Mouse (Mus musculus) intestine, embryonic 15.5 days (tissue): ENCODE data around the gene Tdrd6. TPM values are rescaled to one million over a fixed set of nuclear protein-coding genes. Genes with fewer than 3 reads are reported as not detected.

ENCODE experiments used
- ATAC-seq: fragments of 200-750 bp; cut with Nextera tagmentation; 2 replicates; pipeline ENCODE4 v1.8.0; 2017; ENCODE audit warnings: moderate TSS enrichment, moderate library complexity
- H3K27ac ChIP-seq: fragments of 300-500 bp; sonication (generic); 2 replicates; pipeline ENCODE4 v1.5.1; 2015; ENCODE audit warnings: mild to moderate bottlenecking, inconsistent platforms
- H3K27me3 ChIP-seq: fragments of 300-500 bp; sonication (generic); replicated peaks from 2 replicates; pipeline ENCODE4 v1.6.1; 2015; ENCODE audit warnings: inconsistent platforms
- H3K36me3 ChIP-seq: fragments of 300-500 bp; sonication (generic); 2 replicates; pipeline ENCODE4 v1.6.1; 2015; ENCODE audit warnings: inconsistent platforms
- H3K4me1 ChIP-seq: fragments of 300-500 bp; sonication (generic); replicated peaks from 2 replicates; pipeline ENCODE4 v1.6.1; 2015; ENCODE audit warnings: inconsistent platforms
- H3K4me2 ChIP-seq: fragments of 300-500 bp; sonication (generic); replicated peaks from 2 replicates; pipeline ENCODE4 v1.6.1; 2015; ENCODE audit warnings: mild to moderate bottlenecking, inconsistent platforms
- H3K4me3 ChIP-seq: fragments of 300-500 bp; sonication (generic); replicated peaks from 2 replicates; pipeline ENCODE4 v1.5.1; 2015; ENCODE audit warnings: inconsistent platforms
- H3K9ac ChIP-seq: fragments of 300-500 bp; sonication (generic); 2 replicates; pipeline ENCODE4 v1.6.1; 2015; ENCODE audit warnings: inconsistent platforms
- H3K9me3 ChIP-seq: fragments of 300-500 bp; sonication (generic); 2 replicates; pipeline ENCODE4 v1.6.1; 2016; ENCODE audit warnings: inconsistent platforms
- WGBS: fragments of 180-500 bp; shearing (Covaris S2); methylation state at CpG from one replicate; pipeline ENCODE4 v1.1.7; 2015; 5-methylcytosine and 5-hydroxymethylcytosine counted together
- polyA plus RNA-seq: library from polyadenylated mRNA; unstranded; fragments of >200 nt; fragmentation: Nextera tagmentation; extraction: Ambion mirVana; gene quantifications from 2 replicates; pipeline ENCODE4 v1.2.1, GENCODE M21; 2015

Gene Tdrd6
- polyA plus RNA-seq, 1 experiment from 2014 or later: 0.46 TPM

DNA sequence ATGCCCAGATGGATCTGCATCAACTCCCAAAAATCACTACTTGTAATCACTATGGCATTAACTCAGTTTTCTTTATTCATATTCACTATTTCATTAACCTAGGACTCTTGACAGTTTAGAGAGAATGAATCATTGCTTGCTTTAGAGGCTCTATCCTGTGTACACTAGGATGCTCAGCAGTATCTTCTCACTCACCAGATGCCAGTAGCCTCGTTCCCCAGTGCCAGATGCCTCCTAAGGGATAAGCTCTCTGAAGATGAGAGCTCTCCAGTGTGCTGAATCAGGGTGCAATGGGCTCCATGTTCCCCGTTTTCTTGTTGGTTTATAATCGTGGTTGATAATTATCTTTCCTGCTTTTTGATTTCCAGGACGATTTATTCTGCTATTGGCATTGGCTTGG is 31.4 kb downstream of the Tdrd6 start:
- Histone ChIP-seq H3K36me3 (no peaks in the 10 kb centered on the region), H3K4me1 (no peaks in the 10 kb centered on the region), H3K4me2 (no peak overlapping the region), H3K27ac (no peak overlapping the region), H3K9ac (no peak overlapping the region), H3K9me3 (no peaks in the 10 kb centered on the region), H3K4me3 (no peak overlapping the region), H3K27me3 (no peaks in the 10 kb centered on the region)
- WGBS: 57% methylated on average over 4 of the region's 4 CpGs
- no peak for ATAC-seq

GRCm38 (mm10) chr17:43597742-43598141 is 32.4 kb downstream of the Tdrd6 start:
- Histone ChIP-seq H3K27me3 (no peaks in the 10 kb centered on the region), H3K4me1 (no peaks in the 10 kb centered on the region), H3K36me3 (no peaks in the 10 kb centered on the region), H3K9me3 (no peaks in the 10 kb centered on the region), H3K4me3 (no peak overlapping the region), H3K4me2 (no peak overlapping the region), H3K9ac (no peak overlapping the region), H3K27ac (no peak overlapping the region)
- 92% methylated on average over 2 of the region's 2 CpGs for WGBS
- ATAC-seq: no peak

GRCm38 (mm10) chr17:43592296-43593291 is 37.5 kb downstream of the Tdrd6 start:
- Histone ChIP-seq H3K9me3 (no peaks in the 10 kb centered on the region), H3K27me3 (no peaks in the 10 kb centered on the region), H3K4me1 (no peaks in the 10 kb centered on the region), H3K4me2 (no peak overlapping the region), H3K27ac (no peak overlapping the region), H3K9ac (no peak overlapping the region), H3K4me3 (no peak overlapping the region), H3K36me3 (no peaks in the 10 kb centered on the region)
- 67% methylated on average over 21 of the region's 21 CpGs for WGBS
- ATAC-seq: no peak

GRCm38 (mm10) chr17:43590531-43590930 is 39.6 kb downstream of the Tdrd6 start:
- 85% methylated on average over 5 of the region's 5 CpGs for WGBS
- no peak overlapping the region for H3K27ac ChIP-seq
- H3K36me3 ChIP-seq: no peaks in the 10 kb centered on the region
- no peaks in the 10 kb centered on the region for H3K27me3 ChIP-seq
- no peak for ATAC-seq
- H3K4me3 ChIP-seq: no peak overlapping the region
- H3K9me3 ChIP-seq: no peaks in the 10 kb centered on the region
- no peaks in the 10 kb centered on the region for H3K4me1 ChIP-seq
- H3K9ac ChIP-seq: no peak overlapping the region
- no peak overlapping the region for H3K4me2 ChIP-seq

DNA sequence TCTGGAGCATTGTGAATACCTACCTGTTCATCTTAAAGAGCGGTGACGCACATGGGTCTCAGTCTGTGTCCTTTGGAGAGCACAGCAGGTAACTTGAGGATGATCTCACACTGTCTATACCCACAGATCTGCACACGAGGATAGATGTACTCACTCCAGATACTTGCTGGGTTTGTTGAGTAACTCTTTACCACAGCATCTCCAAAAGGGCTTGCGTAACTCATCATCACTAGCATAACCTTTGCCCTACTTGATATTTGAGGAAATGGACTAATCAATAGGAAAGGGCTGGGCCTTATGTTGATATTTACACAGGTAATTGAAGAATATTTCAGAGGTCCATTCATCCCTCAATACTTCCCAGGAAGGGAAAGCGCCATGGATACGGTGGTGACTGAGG is 40.3 kb downstream of the Tdrd6 start:
- no peaks in the 10 kb centered on the region for H3K36me3 ChIP-seq
- H3K27ac ChIP-seq: no peak overlapping the region
- H3K9me3 ChIP-seq: no peaks in the 10 kb centered on the region
- WGBS: 88% methylated on average over 6 of the region's 6 CpGs
- H3K4me1 ChIP-seq: no peaks in the 10 kb centered on the region
- no peak for ATAC-seq
- H3K9ac ChIP-seq: no peak overlapping the region
- H3K4me2 ChIP-seq: no peak overlapping the region
- H3K27me3 ChIP-seq: no peaks in the 10 kb centered on the region
- no peak overlapping the region for H3K4me3 ChIP-seq

- no peaks in the 10 kb centered on the region for H3K36me3 ChIP-seq
- H3K27me3 ChIP-seq: no peaks in the 10 kb centered on the region
Measured at GRCm38 (mm10) chr17:43587278-43587677, 42.8 kb downstream of the Tdrd6 start.

DNA sequence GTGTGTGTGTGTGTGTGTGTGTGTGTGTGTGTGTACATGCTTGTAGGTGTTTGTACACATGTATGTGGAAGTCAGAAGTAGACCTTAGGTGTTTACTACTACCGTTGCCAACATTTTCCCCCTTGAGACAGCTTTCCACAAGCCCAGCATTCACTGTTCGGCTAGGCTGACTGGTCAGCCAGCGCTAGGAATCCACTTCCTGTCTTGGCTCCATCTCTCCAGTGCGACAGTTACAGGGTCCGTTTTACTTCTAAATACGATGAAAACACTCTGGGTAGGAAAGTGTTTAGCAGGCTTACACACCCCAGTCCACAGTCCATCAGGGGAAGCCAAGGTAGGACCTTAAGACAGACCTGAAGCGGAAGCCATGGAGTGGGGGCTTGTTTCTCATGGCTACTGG is 45.3 kb downstream of the Tdrd6 start:
- no peak for ATAC-seq
- no peak overlapping the region for H3K27ac ChIP-seq
- WGBS: 49% methylated on average over 7 of the region's 7 CpGs

More at GRCm38 (mm10) chr17:43587278-43587677, 42.8 kb downstream of the Tdrd6 start:
- Histone ChIP-seq H3K4me3 (no peak overlapping the region), H3K4me2 (no peak overlapping the region), H3K4me1 (0 out of 2 replicates have a peak, but pooled peaks cover 2% of the 10 kb centered on the region), H3K9ac (no peak overlapping the region), H3K27ac (no peak overlapping the region), H3K9me3 (no peaks in the 10 kb centered on the region)
- 80% methylated on average over 2 of the region's 2 CpGs for WGBS
- ATAC-seq: no peak

DNA sequence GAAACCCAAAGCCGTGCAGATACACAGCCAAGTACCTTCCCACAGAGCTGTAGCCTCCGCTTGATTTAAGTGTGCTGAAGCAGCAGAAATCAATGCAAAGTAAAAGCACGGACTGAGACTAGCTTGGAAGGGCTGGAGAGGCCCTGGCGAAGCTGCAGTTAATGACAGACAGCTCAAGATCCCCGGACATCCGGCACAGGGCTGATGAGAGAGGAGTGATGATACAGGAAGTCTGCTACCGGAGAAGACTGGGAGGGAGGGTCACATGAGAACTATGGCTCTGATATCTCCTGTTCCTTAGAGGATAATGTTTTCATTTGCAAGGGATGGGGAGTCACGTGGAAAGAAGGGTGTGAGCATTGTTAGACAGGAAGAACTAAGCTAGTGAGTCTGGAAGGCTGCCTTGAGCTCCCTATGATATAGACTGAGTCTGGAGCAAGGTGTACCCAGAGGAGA is 49.1 kb downstream of the Tdrd6 start:
- H3K27ac ChIP-seq: peak overlapping the region; percentile 56
- 18% methylated on average over 8 of the region's 8 CpGs for WGBS
- ATAC-seq: peak; percentile 72

More for the DNA sequence above, 45.3 kb downstream of the Tdrd6 start:
- no peaks in the 10 kb centered on the region for H3K36me3 ChIP-seq
- H3K9me3 ChIP-seq: no peaks in the 10 kb centered on the region
- no peak overlapping the region for H3K4me3 ChIP-seq
- no peak overlapping the region for H3K4me2 ChIP-seq
- H3K9ac ChIP-seq: no peak overlapping the region
- peaks cover 12% of the 10 kb centered on the region for H3K4me1 ChIP-seq
- H3K27me3 ChIP-seq: no peaks in the 10 kb centered on the region

GRCm38 (mm10) chr17:43580456-43580855 is 49.6 kb downstream of the Tdrd6 start:
- Histone ChIP-seq H3K9ac (no peak overlapping the region), H3K9me3 (no peaks in the 10 kb centered on the region), H3K4me3 (no peak overlapping the region), H3K27me3 (no peaks in the 10 kb centered on the region), H3K4me1 (peaks cover 12% of the 10 kb centered on the region), H3K36me3 (no peaks in the 10 kb centered on the region), H3K27ac (peak overlapping the region; percentile 56; the same call in 1 of the 2 replicates), H3K4me2 (peak overlapping the region; percentile 43; the same call in 1 of the 2 replicates)
- WGBS: 43% methylated on average over 3 of the region's 3 CpGs
- no peak for ATAC-seq

More for the DNA sequence above, 49.1 kb downstream of the Tdrd6 start:
- Histone ChIP-seq H3K27me3 (no peaks in the 10 kb centered on the region), H3K4me2 (peak overlapping the region; percentile 43), H3K9ac (no peak overlapping the region), H3K4me3 (no peak overlapping the region), H3K9me3 (no peaks in the 10 kb centered on the region), H3K4me1 (peaks cover 12% of the 10 kb centered on the region), H3K36me3 (no peaks in the 10 kb centered on the region)

GRCm38 (mm10) chr17:43573624-43574073 is 56.5 kb downstream of the Tdrd6 start:
- Histone ChIP-seq H3K4me3 (no peak overlapping the region), H3K27me3 (no peaks in the 10 kb centered on the region), H3K4me1 (peaks cover 3% of the 10 kb centered on the region; the same call in 1 of the 2 replicates), H3K9ac (no peak overlapping the region), H3K36me3 (no peaks in the 10 kb centered on the region), H3K27ac (no peak overlapping the region), H3K4me2 (no peak overlapping the region), H3K9me3 (no peaks in the 10 kb centered on the region)
- 33% methylated on average over 3 of the region's 3 CpGs for WGBS
- ATAC-seq: no peak

DNA sequence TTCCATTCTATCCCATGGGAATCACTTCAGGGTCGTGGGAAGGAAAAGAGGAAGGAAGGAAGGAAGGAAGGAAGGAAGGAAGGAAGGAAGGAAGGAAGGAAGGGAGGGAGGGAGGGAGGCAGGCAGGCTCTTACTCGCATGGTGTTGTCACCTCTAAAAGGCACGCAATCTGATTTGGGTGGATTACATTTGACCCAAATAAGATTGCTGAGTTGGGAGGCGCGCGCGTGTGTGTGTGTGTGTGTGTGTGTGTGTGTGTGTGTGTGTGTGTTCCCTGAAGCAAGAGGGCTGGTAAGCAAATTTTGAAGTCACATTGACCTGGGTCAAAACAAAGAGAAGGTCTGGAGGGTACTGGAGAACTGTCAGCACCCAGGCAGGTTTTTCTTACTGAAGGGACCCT is 60.8 kb downstream of the Tdrd6 start:
- 66% methylated on average over 7 of the region's 7 CpGs for WGBS
- ATAC-seq: no peak
- Histone ChIP-seq H3K27ac (no peak overlapping the region), H3K4me2 (no peak overlapping the region), H3K9ac (no peak overlapping the region), H3K9me3 (no peaks in the 10 kb centered on the region), H3K27me3 (no peaks in the 10 kb centered on the region), H3K4me1 (peaks cover 7% of the 10 kb centered on the region), H3K36me3 (no peaks in the 10 kb centered on the region), H3K4me3 (no peak overlapping the region)

DNA sequence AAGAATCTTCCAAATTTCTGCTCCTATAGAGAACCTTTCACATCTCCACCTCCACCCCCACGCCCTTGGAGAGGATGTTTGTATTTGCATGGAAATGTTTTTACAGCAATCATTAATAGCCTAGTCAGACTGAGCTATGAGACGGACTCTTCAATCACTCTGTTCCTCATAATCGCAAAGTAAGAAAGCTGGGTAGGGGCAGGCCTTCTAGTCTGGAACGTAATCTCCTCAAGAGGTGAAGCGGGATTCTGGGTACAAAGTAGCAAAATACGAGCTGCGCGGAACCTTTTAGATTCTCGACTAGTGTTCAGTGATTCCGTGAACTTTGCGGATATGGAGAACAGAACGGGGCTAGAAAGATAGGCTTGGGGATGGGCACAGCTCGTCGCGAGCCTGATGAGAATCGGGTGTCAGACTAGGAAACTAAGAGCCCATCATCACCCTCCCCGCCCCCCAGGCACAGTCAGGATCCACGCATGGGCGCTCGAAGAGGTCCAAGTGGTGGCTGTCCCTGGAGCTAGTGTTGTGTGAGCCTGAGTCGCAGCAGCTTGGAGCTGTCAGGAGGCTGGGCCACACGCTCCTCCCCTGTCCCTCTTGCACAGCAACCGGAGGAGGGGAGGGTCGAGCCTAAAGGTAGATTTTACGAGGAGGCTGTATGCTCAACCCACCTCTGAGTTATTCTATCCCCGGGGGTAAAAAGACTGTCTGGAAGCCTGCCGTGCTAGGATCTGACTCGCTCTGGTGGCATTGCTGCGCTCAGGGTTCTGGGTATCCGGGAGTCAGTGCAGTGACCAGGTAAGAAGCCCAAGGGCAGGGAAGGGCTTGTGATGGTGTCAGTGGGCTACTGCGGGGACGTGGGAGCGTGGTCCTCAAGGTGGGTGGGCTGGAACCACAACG is 61.9 kb downstream of the Tdrd6 start, which contains the start of gene Pla2g7:
Pla2g7 (plus strand) TSS at position 107 of the 897 bp plus-strand sequence.
- H3K27ac ChIP-seq: 0 out of 2 replicates have a peak within 1 kb of the TSS, but pooled peaks have one; percentile 22
- H3K4me3 ChIP-seq: peak within 1 kb of the TSS; percentile 51
- peak within 1 kb of the TSS; percentile 95 for H3K4me2 ChIP-seq
- peak; percentile 84 for ATAC-seq
- H3K9me3 ChIP-seq: no peaks in the 10 kb centered on the region
- no peaks in the 10 kb centered on the region for H3K27me3 ChIP-seq
- peaks cover 7% of the 10 kb centered on the region for H3K4me1 ChIP-seq
- no peaks in the 10 kb centered on the region for H3K36me3 ChIP-seq
- peak within 1 kb of the TSS; percentile 49 for H3K9ac ChIP-seq
- under 1% methylated on average over 34 of the region's 34 CpGs for WGBS
